Comparison of ENCODE assay signal across 11 mouse cellular contexts in the genomic region with DNA sequence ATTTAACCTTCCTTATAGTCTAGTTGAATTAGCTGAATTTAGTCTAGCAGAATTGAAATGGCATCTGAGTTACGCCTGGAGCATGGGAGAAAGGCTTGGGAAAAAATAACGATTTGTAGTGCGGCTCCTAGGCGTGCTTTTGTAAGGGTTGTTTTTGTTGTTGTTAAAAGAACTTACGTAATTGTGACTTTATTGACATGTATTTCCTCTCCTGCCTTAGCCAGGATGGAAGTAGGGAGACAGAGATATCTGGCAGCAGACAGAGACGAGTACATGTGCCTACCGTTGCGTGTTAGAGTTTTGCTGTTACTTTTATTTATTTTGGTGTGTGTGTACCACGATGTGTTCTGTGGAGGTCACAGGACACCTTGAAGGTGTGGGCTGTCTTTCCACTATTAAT. TPM values are rescaled to one million over a fixed set of nuclear protein-coding genes. Genes with fewer than 3 reads are reported as not detected.
A peak's percentile ranks its signal among the peaks of the same experiment; 100 is the strongest.
DNase-seq lines count a peak whose midpoint lies in the region; ATAC-seq and TF ChIP-seq lines count a peak whose summit lies in the region.
"Had no signal": no experiment of that assay in that cellular context is flagged by ENCODE, and none has a peak within 500 bp of the region (broad histone marks: within the 10 kb centered on the region; RNA-seq: fewer than 3 reads in every experiment).

No protein-coding gene starts in this region.

- H3K79me2 ChIP-seq in myocyte (ENCODE audit: control insufficient read depth, insufficient read depth), result peaks cover 57% of the 10 kb centered on the region

- no peaks in the 10 kb centered on the region for H3K9me3 ChIP-seq in intestine, embryonic 16.5 days (ENCODE audit: control insufficient read depth, low read length)

- H3K36me3 ChIP-seq in intestine, embryonic 16.5 days (ENCODE audit: control insufficient read depth, insufficient read depth, low read length), result no peaks in the 10 kb centered on the region
- no peaks in the 10 kb centered on the region for H3K36me3 ChIP-seq in myocyte (ENCODE audit: control insufficient read depth, insufficient read depth)

- H3K4me1 ChIP-seq in embryonic fibroblast, embryonic 13.5 days (ENCODE audit: control insufficient read depth, insufficient read depth, low read length), result peaks cover 17% of the 10 kb centered on the region; the same call in 1 of the 2 replicates
- H3K4me1 ChIP-seq in intestine, embryonic 16.5 days (ENCODE audit: control insufficient read depth, insufficient read depth, low read length), result peaks cover 37% of the 10 kb centered on the region

- TF ChIP-seq POLR2A in embryonic fibroblast, embryonic 13.5 days (IDR thresholded peaks at IDR 0.05; ENCODE audit: low read depth, low read length), result no peak
- no peak for TF ChIP-seq POLR2A in myocyte (IDR thresholded peaks at IDR 0.05; ENCODE audit: insufficient read length, low read depth)

- H3K27me3 ChIP-seq in intestine, embryonic 16.5 days (replicated peaks; ENCODE audit: control insufficient read depth, insufficient read depth, low read length), result no peaks in the 10 kb centered on the region
- no peaks in the 10 kb centered on the region for H3K27me3 ChIP-seq in myocyte (ENCODE audit: control insufficient read depth, insufficient read depth, insufficient read length)

- TF ChIP-seq CTCF in layer of hippocampus, adult 2 months (conservative IDR thresholded peaks at IDR 0.05), result no peak
- no peak for TF ChIP-seq CTCF in embryonic fibroblast, embryonic 13.5 days (IDR thresholded peaks at IDR 0.05; ENCODE audit: borderline replicate concordance, insufficient read depth, low read length)

- 0 out of 2 replicates have a peak overlapping the region, but pooled peaks have one; percentile 97 for H3K9ac ChIP-seq in intestine, embryonic 16.5 days (ENCODE audit: low read depth, low read length)

- peak overlapping the region; percentile 94 for H3K27ac ChIP-seq in layer of hippocampus, adult 2 months
- no peak overlapping the region; the same call in 1 of the 2 replicates for H3K27ac ChIP-seq in embryonic fibroblast, embryonic 13.5 days (ENCODE audit: insufficient read depth, low read length)
- no peak overlapping the region for H3K27ac ChIP-seq in intestine, embryonic 16.5 days (ENCODE audit: low read length)

- DNase-seq in layer of hippocampus, adult 2 months (ENCODE audit: low spot score in 2 of 2), result no peak
- DNase-seq in layer of hippocampus, postnatal 25 days (ENCODE audit: extremely low spot score in 1 of 2, low spot score in 1 of 2), result no peak
- no peak for DNase-seq in cerebellum, postnatal 4 days (ENCODE audit: low spot score in 2 of 2)
- DNase-seq in left cerebral cortex, adult 18-20 months (ENCODE audit: low spot score in 2 of 2), result no peak
- no peak for DNase-seq in gastrocnemius, adult 18-20 months (ENCODE audit: low spot score)
- DNase-seq: cerebellum, adult 9-11 months; layer of hippocampus, adult 9-11 months; right cerebral cortex, postnatal 14 days had no signal

- 41% methylated on average over 9 of the region's 9 CpGs for WGBS in intestine, embryonic 16.5 days

- peak overlapping the region; percentile 68 for H3K4me3 ChIP-seq in layer of hippocampus, adult 2 months
- peak overlapping the region; percentile 74 for H3K4me3 ChIP-seq in embryonic fibroblast, embryonic 13.5 days (ENCODE audit: insufficient read depth, low read length)
- peak overlapping the region; percentile 96 for H3K4me3 ChIP-seq in intestine, embryonic 16.5 days (ENCODE audit: low read length)
- H3K4me3 ChIP-seq in myocyte, result peak overlapping the region; percentile 52

- no peak for ATAC-seq in intestine, embryonic 16.5 days

- H3ac ChIP-seq in myocyte (ENCODE audit: control insufficient read depth, insufficient read length), result no peak overlapping the region

- peak overlapping the region; percentile 71 for H3K4me2 ChIP-seq in intestine, embryonic 16.5 days (ENCODE audit: low read depth, low read length)
- peak overlapping the region; percentile 73 for H3K4me2 ChIP-seq in myocyte (ENCODE audit: low read depth)

TF ChIP-seq in myocyte, 11 proteins besides CTCF, POLR2A, EP300 and RAD21:
- TF ChIP-seq E2F4 (IDR thresholded peaks at IDR 0.05; ENCODE audit: insufficient read depth), result no peak
- no peak for TF ChIP-seq SRF (IDR thresholded peaks at IDR 0.05; ENCODE audit: control insufficient read depth, insufficient read length, low read depth)
- no peak for TF ChIP-seq TCF3 (IDR thresholded peaks at IDR 0.05; ENCODE audit: insufficient read length, low read depth)

RNA-seq across cellular contexts. Expression of gene Ryk, which starts 1.6 kb away (rescaled TPM):
- total RNA-seq in layer of hippocampus, adult 2 months (2021), result 10 to 100 TPM; 44.5 to 46.3 TPM
- total RNA-seq in layer of hippocampus, postnatal 25 days (2021), result 10 to 100 TPM; 37.1 to 44.4 TPM
- polyA plus RNA-seq in embryonic fibroblast, embryonic 13.5 days (2011; ENCODE audit: insufficient read length, low read depth, missing spikeins), result 198 and 217 TPM in 2 replicates
- 13.5 and 14.4 TPM in 2 replicates for polyA plus RNA-seq in intestine, embryonic 16.5 days (2015; fragmentation: Nextera tagmentation; extraction: Ambion mirVana)
- polyA plus RNA-seq in myocyte (2012; fragmentation: generic; extraction: Trizol), result 68.9 TPM
- total RNA-seq in left cerebral cortex, adult 18-20 months (2021), result 10 to 100 TPM; 37.1 to 38.7 TPM
- 10 to 100 TPM; 47.9 to 49.8 TPM for total RNA-seq in gastrocnemius, adult 18-20 months (2021)
